Mouse (Mus musculus) B cell, adult 2 months (primary cell): ENCODE measurements around the gene Fyb.

Source experiments
- DNase-seq, 2 experiments: peaks; one replicate each; pipeline ENCODE4 v3.0.0; 2022

Gene Fyb

GRCm38 (mm10) chr15:6666072-6666471 is 143.4 kb downstream of the Fyb start:
- DNase-seq = no peak

GRCm38 (mm10) chr15:6668793-6669437 is 146.3 kb downstream of the Fyb start:
- DNase-seq = no peak

- no peak for DNase-seq
Measured at GRCm38 (mm10) chr15:6678479-6678878, 155.8 kb downstream of the Fyb start.

- peak; percentile 47 to 55 for DNase-seq
Measured at GRCm38 (mm10) chr15:6702164-6702563, 179.5 kb downstream of the Fyb start.

GRCm38 (mm10) chr15:6705351-6705901 is 182.8 kb downstream of the Fyb start:
- peak; percentile 62 to 70 for DNase-seq

GRCm38 (mm10) chr15:6707551-6707935 is 184.9 kb downstream of the Fyb start:
- DNase-seq = peak; percentile 70 to 73

- DNase-seq = peak; percentile 86 to 87
Measured at GRCm38 (mm10) chr15:6707936-6708525, 185.4 kb downstream of the Fyb start, which contains the start of gene Rictor. Gene Rictor (plus strand): TSS chr15:6708379.

- DNase-seq = peak; percentile 59 to 64
Measured at GRCm38 (mm10) chr15:6708526-6709441, 186.1 kb downstream of the Fyb start.

- DNase-seq = no peak
Measured at GRCm38 (mm10) chr15:6709618-6710017, 187.0 kb downstream of the Fyb start.

GRCm38 (mm10) chr15:6710341-6710740 is 187.7 kb downstream of the Fyb start:
- DNase-seq = no peak

- DNase-seq = no peak
Measured at GRCm38 (mm10) chr15:6711226-6711625, 188.6 kb downstream of the Fyb start.
